Mouse (Mus musculus): Measurements from ENCODE around the gene Erbin.

Erbin gene

GRCm38 (mm10) chr13:103920261-103920932, at the start of gene Erbin:
TSS of gene Erbin (minus strand) at chr13:103920514.
- peak; percentile 54 for DNase-seq (ENCODE audit: low read depth, low spot score)

DNA sequence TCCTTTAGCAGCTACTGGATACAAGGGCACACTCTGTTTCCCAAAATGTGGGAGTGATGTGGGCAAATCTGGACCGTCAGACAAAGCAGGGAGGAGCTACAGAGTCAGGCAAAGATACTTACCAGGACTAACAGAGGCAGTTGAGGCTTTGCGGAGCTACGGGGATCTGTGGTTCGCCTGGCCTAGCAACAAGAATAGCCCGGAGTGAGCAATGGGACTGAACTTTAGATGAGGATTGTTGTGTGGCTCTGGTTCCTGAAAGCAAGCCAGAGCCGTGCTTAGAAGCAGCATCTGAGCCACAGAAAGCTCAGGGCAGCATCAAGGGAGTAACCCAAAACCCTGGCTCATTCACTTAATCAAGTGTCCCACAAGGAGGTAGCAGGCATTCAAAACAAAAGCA, 49.6 kb upstream of the Erbin start:
- no peak for DNase-seq (ENCODE audit: low read depth, low spot score)

- no peak for DNase-seq (ENCODE audit: low read depth, low spot score)
These were observed 47.7 kb upstream of the Erbin start for GRCm38 (mm10) chr13:103967987-103968386.

DNA sequence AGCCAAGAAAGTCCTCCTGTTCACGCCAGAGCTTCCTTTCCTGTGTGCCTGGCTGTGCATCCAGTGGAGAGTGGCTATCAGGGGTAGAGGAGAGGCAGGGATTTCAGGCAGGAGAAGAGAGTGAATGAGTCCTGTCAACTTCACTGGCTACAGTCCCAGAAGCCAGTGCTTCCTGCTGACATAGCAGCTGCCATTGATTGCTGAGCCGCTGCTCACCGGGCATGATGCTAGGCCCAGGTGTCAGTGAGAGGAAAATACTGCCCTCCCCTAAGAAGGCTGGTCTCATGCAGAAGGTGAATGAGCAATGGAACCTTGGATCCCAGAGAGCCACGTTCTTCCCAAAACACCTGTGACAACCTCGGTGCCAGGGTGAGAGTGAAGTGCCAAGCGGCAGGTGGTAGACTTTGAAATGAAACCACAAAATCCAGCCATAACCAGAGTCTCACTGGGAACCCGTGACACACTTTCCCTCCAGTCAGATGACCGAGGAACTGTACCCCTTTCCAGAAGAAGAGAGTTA, 46.4 kb upstream of the Erbin start:
- DNase-seq (ENCODE audit: low read depth, low spot score): no peak

DNA sequence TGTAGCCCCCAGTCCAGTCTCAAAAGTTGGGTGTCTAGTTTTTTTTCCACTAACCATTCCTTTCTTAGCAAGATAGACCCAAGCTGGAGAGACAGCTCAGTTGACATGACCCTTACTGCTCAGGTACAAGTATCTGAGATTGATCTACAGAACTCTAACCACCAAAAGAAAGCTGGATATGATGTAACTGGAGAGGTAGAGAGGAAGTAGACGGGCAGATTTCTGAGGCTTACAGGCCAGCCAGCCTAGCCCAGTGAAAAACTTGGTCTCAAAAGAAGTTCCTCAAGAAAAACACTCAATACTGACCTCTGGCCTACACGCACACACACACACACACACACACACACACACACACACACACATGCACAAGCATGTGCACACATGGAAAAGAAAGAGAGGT, 44.9 kb upstream of the Erbin start:
- no peak for DNase-seq (ENCODE audit: low read depth, low spot score)

DNA sequence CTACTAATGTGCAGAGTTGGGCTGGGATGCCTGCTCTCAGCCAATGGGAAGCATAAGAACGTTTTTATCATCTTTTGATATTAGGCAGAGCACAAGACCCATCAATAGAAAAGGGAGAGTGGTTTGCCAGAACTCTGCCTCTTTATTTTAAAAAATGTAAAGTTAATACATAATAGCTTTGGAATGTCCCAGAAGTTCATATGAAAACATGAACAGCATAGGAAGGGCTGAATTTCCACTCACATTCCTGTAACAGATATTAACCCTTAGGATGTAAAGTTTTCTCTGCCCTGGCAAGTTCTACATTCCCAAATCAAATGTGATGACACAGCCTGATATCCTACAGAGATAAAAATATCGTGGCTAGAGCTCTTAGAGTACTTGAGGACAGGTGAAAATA, 42.8 kb upstream of the Erbin start:
- DNase-seq (ENCODE audit: low read depth, low spot score): no peak

DNA sequence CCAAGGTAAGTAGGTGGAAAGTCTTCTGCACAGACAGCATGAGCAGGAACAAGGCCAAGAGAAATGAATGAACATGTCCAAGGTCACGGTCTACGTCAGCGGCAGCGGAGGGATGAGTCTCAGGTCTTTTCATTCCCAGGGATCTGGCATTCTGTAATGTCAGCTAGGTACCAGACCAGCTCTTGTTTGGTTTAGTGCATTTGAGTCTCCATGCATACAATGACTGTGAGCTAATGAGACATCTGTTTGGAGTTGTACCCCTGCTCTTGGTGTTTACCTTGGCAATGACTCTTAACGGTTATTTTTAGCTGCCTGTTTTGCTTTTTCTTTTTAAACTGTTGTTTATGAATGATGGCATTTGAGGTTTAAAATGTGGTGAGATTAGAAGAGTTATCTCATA, 39.5 kb upstream of the Erbin start:
- peak; percentile 25 for DNase-seq (ENCODE audit: low read depth, low spot score)

DNA sequence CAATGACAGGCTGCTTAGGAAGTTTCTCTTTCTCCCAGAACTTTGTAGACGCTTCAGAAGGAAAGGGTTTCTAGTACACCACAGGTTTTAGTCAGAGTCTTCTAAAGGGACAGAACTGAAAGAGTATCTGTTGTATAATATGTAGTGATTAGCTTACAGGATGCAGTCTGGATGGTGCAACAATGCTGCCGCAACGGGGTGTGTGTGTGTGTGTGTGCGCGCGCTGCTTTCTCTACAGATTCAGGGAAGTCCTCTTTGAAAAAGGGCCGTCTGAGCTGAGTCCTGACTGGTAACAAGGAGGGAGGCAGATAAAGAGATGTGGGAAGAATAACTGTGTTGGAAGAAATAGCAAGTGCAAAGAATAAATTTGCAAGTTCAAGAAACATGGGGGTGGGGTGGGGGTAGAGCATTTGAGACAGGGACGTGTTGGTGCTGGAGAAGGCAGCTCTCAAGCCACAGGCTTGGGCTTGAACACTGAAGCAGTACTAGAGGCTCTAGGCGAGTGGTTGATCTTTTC, 38.4 kb upstream of the Erbin start:
- no peak for DNase-seq (ENCODE audit: low read depth, low spot score)

GRCm38 (mm10) chr13:103957175-103957940, 37.0 kb upstream of the Erbin start:
- peak; percentile 60 for DNase-seq (ENCODE audit: low read depth, low spot score)

DNA sequence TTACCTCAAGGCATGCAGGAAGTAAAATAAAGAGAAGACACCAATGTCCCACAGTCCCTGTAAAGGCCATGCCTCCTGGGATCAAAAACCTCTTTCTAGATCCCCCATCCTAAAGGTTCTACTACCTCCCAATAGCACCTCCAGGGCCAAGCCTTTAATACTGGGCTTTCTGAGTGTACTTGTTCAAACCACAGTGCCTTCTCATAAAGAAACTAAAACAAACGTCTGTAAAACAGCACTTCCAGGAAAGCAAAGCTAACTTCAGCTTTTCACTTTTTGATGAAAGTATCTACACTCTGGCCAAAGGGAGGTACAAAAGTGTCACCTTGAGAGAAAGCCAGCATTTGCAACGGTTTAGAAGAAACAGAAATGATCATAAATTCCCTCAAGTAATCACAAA, 35.3 kb upstream of the Erbin start:
- no peak for DNase-seq (ENCODE audit: low read depth, low spot score)

GRCm38 (mm10) chr13:103951393-103951792, 31.1 kb upstream of the Erbin start:
- DNase-seq (ENCODE audit: low read depth, low spot score): no peak

DNA sequence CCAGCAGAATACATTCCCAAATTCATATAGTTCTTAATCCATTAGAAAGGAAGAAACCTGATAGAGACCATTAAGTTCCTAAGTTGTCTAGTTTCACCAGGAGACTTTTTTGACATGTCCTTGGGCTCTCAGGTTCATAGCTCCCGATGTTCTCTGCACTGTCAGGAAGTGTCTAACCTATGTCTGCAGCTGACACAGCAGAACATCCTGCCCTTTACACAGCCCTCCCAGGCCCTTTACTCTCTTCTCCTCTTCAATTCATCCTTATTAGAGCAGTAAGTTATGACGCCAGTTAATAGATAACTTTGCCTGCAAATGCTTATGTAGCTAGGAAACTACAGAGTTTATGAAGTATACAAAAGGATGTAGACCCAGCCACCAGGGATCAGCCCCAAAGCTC, 20.5 kb upstream of the Erbin start:
- no peak for DNase-seq (ENCODE audit: low read depth, low spot score)

DNA sequence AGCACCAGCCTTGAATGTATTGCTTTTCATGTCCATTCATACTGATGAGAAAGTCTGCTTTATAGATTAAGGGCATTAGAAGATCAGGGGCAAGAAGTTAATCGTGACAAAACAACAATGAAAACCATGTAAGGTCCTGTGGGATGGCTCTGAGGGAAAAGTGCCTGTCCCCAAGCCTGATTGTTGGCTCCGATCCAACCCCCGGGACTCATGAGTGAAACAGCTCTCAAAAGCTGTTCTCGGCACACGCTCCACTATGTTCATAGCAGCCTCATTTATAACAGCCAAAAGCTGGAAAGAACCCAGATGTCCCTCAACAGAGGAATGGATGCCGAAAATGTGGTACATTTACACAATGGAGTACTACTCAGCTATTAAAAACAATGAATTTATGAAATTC, 4.3 kb upstream of the Erbin start:
- no peak for DNase-seq (ENCODE audit: low read depth, low spot score)

DNA sequence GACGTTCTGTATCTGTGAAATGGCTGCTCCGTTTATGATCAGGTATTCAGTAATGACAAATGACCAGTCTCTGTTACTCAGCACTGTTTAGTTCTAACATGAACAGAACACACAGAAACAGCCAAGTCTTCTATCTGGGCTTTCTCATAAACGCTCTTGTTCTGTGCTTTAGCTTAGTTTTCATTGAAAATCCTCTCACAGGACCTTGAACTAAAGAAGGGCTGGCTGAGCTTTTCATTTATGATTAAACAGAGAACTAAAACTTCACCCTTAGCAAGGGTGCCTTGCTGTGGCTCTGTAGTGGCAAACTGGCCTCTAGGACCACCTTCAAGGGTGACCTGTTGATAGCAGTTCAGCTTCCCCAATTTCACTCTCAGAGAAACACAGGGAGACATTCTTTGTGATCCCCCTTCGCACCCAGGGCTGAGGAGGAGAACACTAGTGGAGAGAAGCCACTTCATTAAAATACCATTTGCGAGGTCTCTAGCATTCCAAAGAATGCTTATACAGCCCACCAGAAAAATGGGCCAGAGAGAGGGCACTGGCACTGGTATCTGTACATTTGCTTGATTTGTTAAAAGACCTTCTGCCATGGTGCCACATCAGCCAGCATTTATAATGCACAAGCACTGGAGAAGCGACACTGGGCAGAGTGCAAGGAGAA, 3.2 kb upstream of the Erbin start:
- no peak for DNase-seq (ENCODE audit: low read depth, low spot score)

- DNase-seq (ENCODE audit: low read depth, low spot score): no peak
These were observed 1.6 kb upstream of the Erbin start for GRCm38 (mm10) chr13:103921831-103922380.

- peak; percentile 74 for DNase-seq (ENCODE audit: low read depth, low spot score)
These were observed 868 bp upstream of the Erbin start for GRCm38 (mm10) chr13:103920933-103921830.

DNA sequence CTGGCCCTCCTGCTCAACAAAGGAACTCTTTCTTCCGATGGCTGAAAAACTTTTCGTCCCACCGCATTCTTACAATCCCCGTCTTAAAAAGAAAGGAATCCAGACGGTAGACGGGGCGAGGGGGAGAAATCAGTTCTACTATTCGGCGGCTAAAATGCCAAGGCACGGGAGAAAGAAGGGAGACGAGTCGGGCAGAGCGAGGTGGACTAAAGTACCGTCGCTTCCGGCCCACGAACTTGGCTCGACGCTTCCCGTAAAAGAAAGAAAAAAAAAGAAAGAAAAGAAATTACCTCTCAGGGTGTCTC, 406 bp downstream of the Erbin start:
- DNase-seq (ENCODE audit: low read depth, low spot score): no peak

- DNase-seq (ENCODE audit: low read depth, low spot score): peak; percentile 37
These were observed 919 bp downstream of the Erbin start for GRCm38 (mm10) chr13:103919234-103919955.

- no peak for DNase-seq (ENCODE audit: low read depth, low spot score)
These were observed 1.9 kb downstream of the Erbin start for GRCm38 (mm10) chr13:103918432-103918831.

- no peak for DNase-seq (ENCODE audit: low read depth, low spot score)
These were observed 6.1 kb downstream of the Erbin start for GRCm38 (mm10) chr13:103914114-103914736.
